Mouse (Mus musculus): ENCODE measurements around the gene Gm37240. TPM values are rescaled to one million over a fixed set of nuclear protein-coding genes. Genes with fewer than 3 reads are reported as not detected.

The Gm37240 gene
- total RNA-seq, 1 experiment = 1.2 TPM

DNA sequence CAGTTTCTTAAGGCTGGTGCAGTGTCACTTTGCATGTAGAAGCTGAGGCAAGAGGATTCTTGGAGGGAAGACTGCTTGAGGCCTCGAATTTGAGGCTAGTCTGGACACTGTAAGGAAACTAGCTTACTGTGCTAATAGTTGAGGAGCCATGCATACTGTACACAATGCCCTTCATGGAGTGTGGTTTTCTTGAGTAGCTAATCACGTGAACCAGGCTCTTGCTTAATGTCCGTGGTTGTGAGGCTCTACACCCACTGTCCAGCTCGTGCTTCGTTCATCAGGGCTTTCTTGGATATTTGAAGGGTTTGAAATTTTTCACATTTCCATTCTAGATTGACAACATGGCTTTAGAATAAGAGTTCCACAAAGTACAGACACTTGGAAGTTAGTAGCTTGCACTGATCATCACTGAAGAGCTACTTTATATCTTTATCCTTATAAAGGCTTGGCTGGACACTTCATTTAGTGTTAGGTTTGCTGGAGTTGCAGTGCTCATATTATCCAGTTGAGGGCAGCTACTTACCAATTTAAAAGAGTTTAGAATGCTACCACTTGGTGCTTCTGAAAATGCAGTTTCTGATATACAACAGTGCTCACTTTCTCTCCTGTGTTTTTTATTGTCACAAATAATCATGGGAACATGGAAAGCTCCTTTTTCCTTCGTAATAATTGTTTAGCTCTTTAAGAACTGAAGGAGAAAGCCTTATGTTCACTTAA lies 965.5 kb downstream of the Gm37240 start:
- Histone ChIP-seq H3K4me1 (ENCODE audit: control insufficient read depth in 2 of 2, insufficient read depth in 2 of 2, low read length in 2 of 2, poor library complexity in 1 of 2) (peaks cover 0 to 2% of the 10 kb centered on the region in 2 experiments; a peak in 1 of 4 replicates), H3K36me3 (ENCODE audit: control insufficient read depth, insufficient read depth, low read length, poor library complexity, severe bottlenecking) (no peaks in the 10 kb centered on the region), H3K27ac (ENCODE audit: insufficient read depth, low read depth, low read length, poor library complexity, severe bottlenecking) (no peak overlapping the region), H3K9ac (ENCODE audit: insufficient read depth, low read depth, low read length, poor library complexity, severe bottlenecking) (no peak overlapping the region), H3K9me3 (ENCODE audit: control insufficient read depth, insufficient read depth, low read depth, low read length) (no peaks in the 10 kb centered on the region), H3K4me3 (ENCODE audit: insufficient read depth in 1 of 2, low read depth in 1 of 2, low read length in 2 of 2, poor library complexity in 1 of 2, severe bottlenecking in 1 of 2) (no peak overlapping the region)
- DNase-seq (ENCODE audit: low read depth, low spot score) = no peak
- TF ChIP-seq MAFK (IDR thresholded peaks at IDR 0.05; ENCODE audit: insufficient read depth, low read depth, low read length) (no peak), CHD2 (IDR thresholded peaks at IDR 0.05; ENCODE audit: low read depth, low read length) (no peak), HCFC1 (IDR thresholded peaks at IDR 0.05; ENCODE audit: borderline replicate concordance, insufficient read depth, low read length) (no peak), ZNF384 (IDR thresholded peaks at IDR 0.05; ENCODE audit: low read depth, low read length) (no peak), ZC3H11A (IDR thresholded peaks at IDR 0.05; ENCODE audit: borderline replicate concordance, low read depth, low read length) (no peak)
- in situ Hi-C loops (cut with MboI; ENCODE audit: low sequenced_read_pairs in 2 of 2, unreplicated experiment in 2 of 2) = no loop called here

DNA sequence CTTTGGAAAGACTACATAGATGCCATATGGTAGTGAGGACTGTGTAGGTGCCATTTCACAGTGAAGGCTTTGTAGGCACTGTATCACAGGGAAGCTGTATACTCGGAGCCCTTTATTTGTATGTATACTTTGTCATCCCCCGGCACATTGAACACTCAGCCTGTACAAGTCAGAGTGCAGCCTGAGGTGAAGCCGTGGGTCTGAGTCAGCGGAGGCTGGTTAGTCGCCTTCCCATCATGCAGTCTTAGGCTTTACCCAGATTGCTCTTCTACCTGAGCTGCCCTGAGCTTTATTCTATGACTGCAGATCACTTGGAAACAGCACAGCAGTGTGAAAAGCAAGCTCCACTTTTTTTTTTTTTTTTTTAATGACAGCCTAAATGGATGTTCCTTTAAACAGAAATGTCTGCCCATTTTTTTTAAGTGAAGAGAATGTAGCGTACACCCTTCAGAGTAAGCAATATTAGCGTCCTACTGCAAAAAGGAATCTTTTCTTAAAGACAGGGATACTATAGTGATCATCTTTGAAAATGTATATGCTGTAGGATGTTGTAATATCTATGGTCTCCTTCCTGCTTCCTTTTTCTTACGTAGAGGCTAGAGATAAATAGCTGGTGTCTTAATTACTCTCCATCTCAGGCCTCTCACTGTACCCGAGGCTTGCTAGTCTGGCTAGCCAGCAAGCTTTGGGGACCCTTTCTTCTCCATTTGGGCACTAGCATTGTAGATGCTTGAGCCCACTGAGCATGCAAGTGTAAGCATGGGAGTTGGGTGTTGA lies 969.2 kb downstream of the Gm37240 start:
- no peak for DNase-seq (ENCODE audit: low read depth, low spot score)
- H3K27ac ChIP-seq (ENCODE audit: insufficient read depth, low read depth, low read length, poor library complexity, severe bottlenecking) = no peak overlapping the region
- no peaks in the 10 kb centered on the region for H3K9me3 ChIP-seq (ENCODE audit: control insufficient read depth, insufficient read depth, low read depth, low read length)
- TF ChIP-seq CHD2 (IDR thresholded peaks at IDR 0.05; ENCODE audit: low read depth, low read length) (no peak), MAFK (IDR thresholded peaks at IDR 0.05; ENCODE audit: insufficient read depth, low read depth, low read length) (no peak), HCFC1 (IDR thresholded peaks at IDR 0.05; ENCODE audit: borderline replicate concordance, insufficient read depth, low read length) (no peak), ZC3H11A (IDR thresholded peaks at IDR 0.05; ENCODE audit: borderline replicate concordance, low read depth, low read length) (no peak), ZNF384 (IDR thresholded peaks at IDR 0.05; ENCODE audit: low read depth, low read length) (no peak)
- no peaks in the 10 kb centered on the region for H3K4me1 ChIP-seq (ENCODE audit: control insufficient read depth in 2 of 2, insufficient read depth in 2 of 2, low read length in 2 of 2, poor library complexity in 1 of 2)
- in situ Hi-C loops (cut with MboI; ENCODE audit: low sequenced_read_pairs in 2 of 2, unreplicated experiment in 2 of 2) = no loop called here
- no peaks in the 10 kb centered on the region for H3K36me3 ChIP-seq (ENCODE audit: control insufficient read depth, insufficient read depth, low read length, poor library complexity, severe bottlenecking)
- no peak overlapping the region for H3K9ac ChIP-seq (ENCODE audit: insufficient read depth, low read depth, low read length, poor library complexity, severe bottlenecking)
- no peak overlapping the region for H3K4me3 ChIP-seq (ENCODE audit: insufficient read depth in 1 of 2, low read depth in 1 of 2, low read length in 2 of 2, poor library complexity in 1 of 2, severe bottlenecking in 1 of 2)

DNA sequence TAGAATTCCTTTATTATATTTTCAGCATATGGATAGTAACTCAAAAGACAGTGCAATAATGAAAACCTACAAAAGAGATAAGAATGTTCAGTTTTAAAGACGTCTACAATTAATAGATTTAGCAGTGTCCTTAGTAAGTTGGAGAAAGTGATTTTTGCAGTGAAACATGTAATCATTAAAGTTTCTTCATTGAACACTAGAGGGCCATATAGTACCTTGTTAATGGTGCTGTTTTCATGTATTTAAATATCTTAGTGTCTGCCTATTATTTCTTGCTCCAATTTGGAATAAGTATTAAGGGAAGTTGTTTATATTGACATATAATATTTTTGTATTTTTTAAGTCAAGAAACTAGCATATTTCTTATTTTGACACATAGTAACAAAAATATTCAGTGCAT lies 973.0 kb downstream of the Gm37240 start:
- Histone ChIP-seq H3K4me1 (ENCODE audit: control insufficient read depth in 2 of 2, insufficient read depth in 2 of 2, low read length in 2 of 2, poor library complexity in 1 of 2) (no peaks in the 10 kb centered on the region), H3K9me3 (ENCODE audit: control insufficient read depth, insufficient read depth, low read depth, low read length) (no peaks in the 10 kb centered on the region), H3K4me3 (ENCODE audit: insufficient read depth in 1 of 2, low read depth in 1 of 2, low read length in 2 of 2, poor library complexity in 1 of 2, severe bottlenecking in 1 of 2) (no peak overlapping the region), H3K9ac (ENCODE audit: insufficient read depth, low read depth, low read length, poor library complexity, severe bottlenecking) (no peak overlapping the region), H3K27ac (ENCODE audit: insufficient read depth, low read depth, low read length, poor library complexity, severe bottlenecking) (no peak overlapping the region), H3K36me3 (ENCODE audit: control insufficient read depth, insufficient read depth, low read length, poor library complexity, severe bottlenecking) (no peaks in the 10 kb centered on the region)
- TF ChIP-seq MAFK (IDR thresholded peaks at IDR 0.05; ENCODE audit: insufficient read depth, low read depth, low read length) = no peak
- TF ChIP-seq ZC3H11A (IDR thresholded peaks at IDR 0.05; ENCODE audit: borderline replicate concordance, low read depth, low read length) = no peak
- TF ChIP-seq HCFC1 (IDR thresholded peaks at IDR 0.05; ENCODE audit: borderline replicate concordance, insufficient read depth, low read length) = no peak
- no peak for TF ChIP-seq CHD2 (IDR thresholded peaks at IDR 0.05; ENCODE audit: low read depth, low read length)
- TF ChIP-seq ZNF384 (IDR thresholded peaks at IDR 0.05; ENCODE audit: low read depth, low read length) = no peak
- in situ Hi-C loops (cut with MboI; ENCODE audit: low sequenced_read_pairs in 2 of 2, unreplicated experiment in 2 of 2) = no loop called here
- no peak for DNase-seq (ENCODE audit: low read depth, low spot score)

DNA sequence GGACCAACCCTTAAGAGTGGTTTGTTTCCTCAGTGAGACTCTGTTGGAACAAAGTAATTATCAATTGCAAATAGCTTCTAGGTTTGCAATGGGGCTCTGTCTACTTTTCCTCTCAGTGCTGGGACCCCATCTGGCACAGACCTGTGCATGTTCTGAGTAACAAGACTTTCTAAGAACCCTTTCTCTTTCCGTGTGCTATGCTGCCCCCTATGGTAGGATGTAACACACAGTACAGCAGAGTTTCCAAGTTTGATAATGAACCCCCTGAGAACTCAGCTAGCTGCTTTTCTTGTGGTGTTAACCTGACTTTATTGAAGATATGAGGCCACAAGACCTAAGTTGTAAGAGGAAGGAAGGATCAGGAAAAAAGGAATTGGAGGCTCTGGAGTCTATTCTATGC lies 980.8 kb downstream of the Gm37240 start:
- H3K36me3 ChIP-seq (ENCODE audit: control insufficient read depth, insufficient read depth, low read length, poor library complexity, severe bottlenecking) = peaks cover 6% of the 10 kb centered on the region
- in situ Hi-C loops (cut with MboI; ENCODE audit: low sequenced_read_pairs in 2 of 2, unreplicated experiment in 2 of 2) = no loop called here
- DNase-seq (ENCODE audit: low read depth, low spot score) = peak; percentile 36
- no peaks in the 10 kb centered on the region for H3K9me3 ChIP-seq (ENCODE audit: control insufficient read depth, insufficient read depth, low read depth, low read length)
- H3K4me3 ChIP-seq (ENCODE audit: insufficient read depth in 1 of 2, low read depth in 1 of 2, low read length in 2 of 2, poor library complexity in 1 of 2, severe bottlenecking in 1 of 2) = no peak overlapping the region
- H3K9ac ChIP-seq (ENCODE audit: insufficient read depth, low read depth, low read length, poor library complexity, severe bottlenecking) = no peak overlapping the region
- TF ChIP-seq ZC3H11A (IDR thresholded peaks at IDR 0.05; ENCODE audit: borderline replicate concordance, low read depth, low read length) (0 out of 2 replicates have a peak, but pooled peaks have one; percentile 30), HCFC1 (IDR thresholded peaks at IDR 0.05; ENCODE audit: borderline replicate concordance, insufficient read depth, low read length) (no peak), ZNF384 (IDR thresholded peaks at IDR 0.05; ENCODE audit: low read depth, low read length) (no peak)
- no peak overlapping the region for H3K27ac ChIP-seq (ENCODE audit: insufficient read depth, low read depth, low read length, poor library complexity, severe bottlenecking)
- H3K4me1 ChIP-seq (ENCODE audit: control insufficient read depth in 2 of 2, insufficient read depth in 2 of 2, low read length in 2 of 2, poor library complexity in 1 of 2) = no peaks in the 10 kb centered on the region

Measured in ES-E14 (cell line).